Mouse (Mus musculus) midbrain, embryonic 11.5 days (tissue): ENCODE data around the gene Slc25a48. TPM values are rescaled to one million over a fixed set of nuclear protein-coding genes. Genes with fewer than 3 reads are reported as not detected.

Experiments used
- ATAC-seq: fragments of 200-750 bp; cut with Nextera tagmentation; 2 replicates; pipeline ENCODE4 v1.8.0; 2017; ENCODE audit warnings: moderate TSS enrichment, moderate library complexity; ENCODE audit not compliant: low FRiP score
- DNase-seq: peaks from one replicate; pipeline ENCODE4 v3.0.0; 2015; ENCODE audit warnings: low spot score; ENCODE audit errors: missing footprints
- H3K27ac ChIP-seq: fragments of 300-500 bp; sonication (generic); 2 replicates; pipeline ENCODE4 v1.5.1; 2014; ENCODE audit warnings: low read depth, low read length
- H3K27me3 ChIP-seq: fragments of 300-500 bp; sonication (generic); 2 replicates; pipeline ENCODE4 v1.6.1; 2014; ENCODE audit warnings: mild to moderate bottlenecking, low read length, moderate library complexity, mixed read lengths; ENCODE audit not compliant: control insufficient read depth, insufficient read depth
- H3K36me3 ChIP-seq: fragments of 300-500 bp; sonication (generic); 2 replicates; pipeline ENCODE4 v1.6.1; 2014; ENCODE audit warnings: mild to moderate bottlenecking, low read length, moderate library complexity, mixed read lengths; ENCODE audit not compliant: control insufficient read depth, insufficient read depth
- H3K4me1 ChIP-seq: fragments of 300-500 bp; sonication (generic); 2 replicates; pipeline ENCODE4 v1.6.1; 2014; ENCODE audit warnings: low read length; ENCODE audit not compliant: control insufficient read depth, insufficient read depth
- H3K4me2 ChIP-seq: fragments of 300-500 bp; sonication (generic); 2 replicates; pipeline ENCODE4 v1.6.1; 2014; ENCODE audit warnings: mild to moderate bottlenecking, moderate library complexity
- H3K4me3 ChIP-seq: fragments of 300-500 bp; sonication (generic); 2 replicates; pipeline ENCODE4 v1.5.1; 2014; ENCODE audit warnings: low read depth, low read length
- H3K9ac ChIP-seq: fragments of 300-500 bp; sonication (generic); 2 replicates; pipeline ENCODE4 v1.6.1; 2014; ENCODE audit warnings: low read length
- H3K9me3 ChIP-seq: fragments of 300-500 bp; sonication (generic); 2 replicates; pipeline ENCODE4 v1.6.1; 2016; ENCODE audit warnings: low read length; ENCODE audit not compliant: control insufficient read depth
- WGBS: fragments of 180-500 bp; shearing (Covaris S2); extraction: QIAGEN DNeasy Blood & Tissue Kit; methylation state at CpG from one replicate; pipeline ENCODE4 v1.1.7; 2014; 5-methylcytosine and 5-hydroxymethylcytosine counted together
- polyA plus RNA-seq: library from polyadenylated mRNA; unstranded; fragments of >200 nt; fragmentation: Nextera tagmentation; extraction: Ambion mirVana; gene quantifications from 2 replicates; pipeline ENCODE4 v1.2.1, GENCODE M21; 2014

Slc25a48 gene
- polyA plus RNA-seq: not detected in 2 replicates

GRCm38 (mm10) chr13:56438211-56439075 lies at the start of gene Slc25a48:
Gene Slc25a48 (plus strand): TSS chr13:56438355.
- Histone ChIP-seq H3K9ac (no peak within 1 kb of the TSS), H3K27me3 (peaks cover 38% of the 10 kb centered on the region), H3K36me3 (no peaks in the 10 kb centered on the region), H3K4me3 (peak within 1 kb of the TSS; percentile 25), H3K4me1 (peaks cover 7% of the 10 kb centered on the region; the same call in 1 of the 2 replicates), H3K27ac (no peak within 1 kb of the TSS), H3K4me2 (peak within 1 kb of the TSS; percentile 44), H3K9me3 (no peaks in the 10 kb centered on the region)
- DNase-seq: peak; percentile 91
- no peak for ATAC-seq
- WGBS: 5% methylated on average over 51 of the region's 51 CpGs

DNA sequence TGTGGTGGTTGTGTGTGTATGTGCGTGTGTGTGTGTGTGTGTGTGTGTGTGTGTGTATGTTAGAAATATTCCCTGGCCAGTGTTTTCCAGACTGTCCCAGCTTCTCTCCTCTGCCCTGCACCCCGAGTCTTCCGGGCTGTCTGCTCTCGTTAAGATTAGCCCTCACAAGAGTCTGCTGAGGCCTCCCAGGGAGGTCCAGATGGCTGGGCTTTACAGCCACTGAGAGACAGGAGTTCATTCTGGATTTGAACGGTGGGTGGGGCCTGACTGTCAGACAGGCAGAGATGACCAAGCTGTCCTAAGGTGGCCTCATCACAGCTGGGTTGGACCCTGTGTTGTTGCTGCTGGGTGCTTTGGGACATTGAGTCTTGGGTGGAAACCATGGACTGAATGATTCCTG lies 40.6 kb upstream of the Slc25a48 start:
- Histone ChIP-seq H3K9ac (no peak overlapping the region), H3K9me3 (no peaks in the 10 kb centered on the region), H3K36me3 (no peaks in the 10 kb centered on the region), H3K4me2 (no peak overlapping the region), H3K27ac (no peak overlapping the region), H3K4me3 (no peak overlapping the region), H3K27me3 (no peaks in the 10 kb centered on the region), H3K4me1 (no peaks in the 10 kb centered on the region)
- WGBS: 50% methylated on average over 5 of the region's 5 CpGs
- DNase-seq (no peak), ATAC-seq (no peak)

DNA sequence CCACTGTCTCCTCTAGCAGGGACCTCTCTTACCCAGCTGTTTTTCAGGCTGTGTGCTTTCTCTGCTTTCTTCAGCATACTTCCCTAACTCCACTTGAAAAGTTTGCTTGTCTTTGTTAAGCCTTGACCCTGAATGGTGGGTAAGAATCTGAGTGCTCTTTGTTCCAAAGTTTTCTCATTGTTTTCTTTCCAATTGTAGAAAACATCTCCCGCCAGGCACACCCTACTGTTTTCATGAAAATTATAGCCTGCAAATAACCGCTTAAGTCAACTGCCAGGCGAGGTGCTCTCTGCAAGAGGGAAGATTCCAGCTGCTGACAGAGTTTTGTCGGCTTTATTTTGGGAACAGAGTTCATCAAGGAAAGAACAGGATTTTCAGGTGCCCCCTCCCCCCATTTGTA lies 37.0 kb upstream of the Slc25a48 start:
- WGBS: 55% methylated on average over 4 of the region's 4 CpGs
- ATAC-seq: no peak

GRCm38 (mm10) chr13:56403381-56404086 lies 34.6 kb upstream of the Slc25a48 start:
- no peak overlapping the region for H3K27ac ChIP-seq
- H3K4me2 ChIP-seq: no peak overlapping the region
- H3K4me3 ChIP-seq: no peak overlapping the region
- no peaks in the 10 kb centered on the region for H3K9me3 ChIP-seq
- no peak overlapping the region for H3K9ac ChIP-seq
- DNase-seq: no peak
- ATAC-seq: no peak
- no peaks in the 10 kb centered on the region for H3K4me1 ChIP-seq
- 88% methylated on average over 8 of the region's 8 CpGs for WGBS
- H3K27me3 ChIP-seq: no peaks in the 10 kb centered on the region
- H3K36me3 ChIP-seq: no peaks in the 10 kb centered on the region

More for the DNA sequence above, 37.0 kb upstream of the Slc25a48 start:
- Histone ChIP-seq H3K9me3 (no peaks in the 10 kb centered on the region), H3K4me3 (no peak overlapping the region), H3K27ac (no peak overlapping the region), H3K4me1 (no peaks in the 10 kb centered on the region), H3K27me3 (no peaks in the 10 kb centered on the region), H3K4me2 (no peak overlapping the region), H3K36me3 (no peaks in the 10 kb centered on the region), H3K9ac (no peak overlapping the region)
- DNase-seq: no peak

GRCm38 (mm10) chr13:56404511-56405140 lies 33.5 kb upstream of the Slc25a48 start:
- Histone ChIP-seq H3K9ac (no peak overlapping the region), H3K27me3 (no peaks in the 10 kb centered on the region), H3K27ac (no peak overlapping the region), H3K4me2 (no peak overlapping the region), H3K4me3 (no peak overlapping the region), H3K9me3 (no peaks in the 10 kb centered on the region), H3K4me1 (no peaks in the 10 kb centered on the region), H3K36me3 (no peaks in the 10 kb centered on the region)
- 73% methylated on average over 6 of the region's 6 CpGs for WGBS
- ATAC-seq: no peak
- DNase-seq: no peak

GRCm38 (mm10) chr13:56412286-56412873 lies 25.8 kb upstream of the Slc25a48 start:
- Histone ChIP-seq H3K27me3 (no peaks in the 10 kb centered on the region), H3K27ac (no peak overlapping the region), H3K4me3 (no peak overlapping the region), H3K9ac (no peak overlapping the region), H3K9me3 (0 out of 2 replicates have a peak, but pooled peaks cover 3% of the 10 kb centered on the region), H3K4me1 (peaks cover 6% of the 10 kb centered on the region), H3K4me2 (no peak overlapping the region), H3K36me3 (no peaks in the 10 kb centered on the region)
- no peak for ATAC-seq
- no peak for DNase-seq
- WGBS: 86% methylated on average over 9 of the region's 9 CpGs

- Histone ChIP-seq H3K36me3 (no peaks in the 10 kb centered on the region), H3K4me1 (peaks cover 6% of the 10 kb centered on the region), H3K27ac (no peak overlapping the region), H3K27me3 (0 out of 2 replicates have a peak, but pooled peaks cover 2% of the 10 kb centered on the region), H3K9ac (no peak overlapping the region), H3K4me2 (no peak overlapping the region), H3K9me3 (0 out of 2 replicates have a peak, but pooled peaks cover under 1% of the 10 kb centered on the region), H3K4me3 (no peak overlapping the region)
- ATAC-seq (no peak), DNase-seq (no peak)
- WGBS: 53% methylated on average over 13 of the region's 13 CpGs
Observed at GRCm38 (mm10) chr13:56418685-56419483, 19.3 kb upstream of the Slc25a48 start.

DNA sequence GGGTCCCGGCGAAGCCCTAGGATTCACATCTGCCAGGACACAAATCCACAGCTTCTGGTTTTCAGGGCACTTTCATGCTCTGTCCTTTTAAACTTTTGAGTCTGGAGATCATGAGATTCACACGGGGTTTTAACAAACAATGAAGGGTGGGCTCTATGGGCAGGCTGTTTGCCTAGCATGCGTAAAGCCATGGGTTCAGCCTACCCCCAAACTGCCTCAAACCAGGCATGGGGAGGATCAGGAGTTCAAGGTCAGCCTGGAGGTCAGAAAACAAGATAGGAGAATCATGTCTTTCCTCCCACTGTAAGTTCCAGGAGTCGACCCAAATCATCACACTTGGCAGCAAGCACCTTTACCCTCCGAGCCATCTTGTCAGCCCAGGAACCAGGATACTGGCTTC lies 18.6 kb upstream of the Slc25a48 start:
- H3K27ac ChIP-seq: no peak overlapping the region
- 73% methylated on average over 6 of the region's 6 CpGs for WGBS

More for the DNA sequence above, 18.6 kb upstream of the Slc25a48 start:
- Histone ChIP-seq H3K4me2 (no peak overlapping the region), H3K4me1 (peaks cover 5% of the 10 kb centered on the region), H3K4me3 (no peak overlapping the region), H3K27me3 (0 out of 2 replicates have a peak, but pooled peaks cover 2% of the 10 kb centered on the region), H3K9me3 (no peaks in the 10 kb centered on the region), H3K9ac (no peak overlapping the region), H3K36me3 (no peaks in the 10 kb centered on the region)
- ATAC-seq (no peak), DNase-seq (no peak)
